Mouse (Mus musculus) cortical plate, adult 2 months (tissue): ENCODE data around the gene Fam217b. TPM values are rescaled to one million over a fixed set of nuclear protein-coding genes. Genes with fewer than 3 reads are reported as not detected.

Source experiments
- H3K27ac ChIP-seq: fragments of 200-500 bp; 2 replicates; pipeline ENCODE4 v1.5.1; 2012; ENCODE audit warnings: low read length, control low read depth, inconsistent platforms; ENCODE audit not compliant: insufficient read depth
- H3K4me1 ChIP-seq: fragments of 200-500 bp; 2 replicates; pipeline ENCODE4 v1.6.1; 2011; ENCODE audit warnings: low read length; ENCODE audit not compliant: control insufficient read depth, insufficient read depth
- H3K4me3 ChIP-seq: fragments of 200-500 bp; 2 replicates; pipeline ENCODE4 v1.5.1; 2011; ENCODE audit warnings: mild to moderate bottlenecking, low read length, control low read depth; ENCODE audit not compliant: insufficient read depth
- CTCF ChIP-seq: fragments of 200-500 bp; IDR thresholded peaks from 2 replicates; pipeline ENCODE4 v1.5.1; 2011; ENCODE audit warnings: mild to moderate bottlenecking, control low read depth, low read length; ENCODE audit not compliant: insufficient read depth; ENCODE audit errors: extremely low read depth
- POLR2A ChIP-seq: fragments of 200-500 bp; IDR thresholded peaks from 2 replicates; pipeline ENCODE4 v1.6.1; 2011; ENCODE audit warnings: mild to moderate bottlenecking, low read length, control low read depth; ENCODE audit not compliant: insufficient read depth; ENCODE audit errors: extremely low read depth
- polyA plus RNA-seq: library from polyadenylated mRNA; depleted of rRNA; stranded (reverse); fragments of >200 nt; gene quantifications from 2 replicates; pipeline ENCODE4 v1.2.3, GENCODE M21; 2012

The Fam217b gene
- polyA plus RNA-seq, 1 experiment: 37.7 TPM

DNA sequence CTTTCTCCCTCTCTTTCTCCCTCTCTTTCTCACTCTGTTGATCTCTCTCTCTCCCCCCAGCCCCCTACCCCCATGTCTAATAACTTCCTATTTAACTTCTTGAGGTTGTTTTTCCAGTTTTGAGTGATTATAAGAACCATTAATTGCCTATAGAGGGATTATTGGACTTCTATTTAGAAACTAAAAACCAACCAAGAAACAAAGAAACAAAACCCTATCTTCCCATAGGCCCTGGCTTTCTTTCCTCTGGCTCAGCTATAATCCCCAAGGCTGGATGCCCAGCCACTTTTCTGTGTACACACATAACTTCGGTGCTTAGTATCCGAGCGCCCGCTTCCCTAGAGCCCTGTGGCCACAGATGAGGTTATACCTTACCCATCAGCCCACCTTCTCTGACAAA lies 15.9 kb downstream of the Fam217b start, which contains the start of gene Cdh26:
Gene Cdh26 (plus strand): TSS at position 301 of the 400 bp plus-strand sequence.
- Histone ChIP-seq H3K4me1 (no peaks in the 10 kb centered on the region), H3K4me3 (no peak within 1 kb of the TSS), H3K27ac (no peak within 1 kb of the TSS)
- TF ChIP-seq POLR2A: no peak
- TF ChIP-seq CTCF: no peak

DNA sequence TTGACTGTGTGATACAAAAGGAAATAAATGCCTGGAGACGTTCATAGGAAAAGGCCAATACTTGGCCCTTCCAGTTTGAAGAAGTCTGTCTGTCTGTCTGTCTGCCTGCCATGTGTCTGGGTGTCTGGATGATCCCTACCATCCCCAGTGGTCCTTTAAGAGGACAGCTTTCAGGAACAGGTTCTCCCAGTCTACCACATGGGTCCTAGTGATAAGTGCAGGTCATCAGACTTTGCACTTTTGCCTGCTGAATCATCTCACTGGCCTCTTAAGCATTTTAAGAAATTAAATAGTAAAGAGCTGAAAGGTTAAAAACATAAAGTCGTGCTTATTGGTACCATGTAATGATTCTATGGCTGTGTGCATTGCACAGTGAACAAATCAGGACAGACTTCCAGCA lies 19.2 kb downstream of the Fam217b start:
- Histone ChIP-seq H3K4me3 (no peak overlapping the region), H3K4me1 (no peaks in the 10 kb centered on the region), H3K27ac (no peak overlapping the region)
- no peak for TF ChIP-seq POLR2A
- TF ChIP-seq CTCF: no peak

DNA sequence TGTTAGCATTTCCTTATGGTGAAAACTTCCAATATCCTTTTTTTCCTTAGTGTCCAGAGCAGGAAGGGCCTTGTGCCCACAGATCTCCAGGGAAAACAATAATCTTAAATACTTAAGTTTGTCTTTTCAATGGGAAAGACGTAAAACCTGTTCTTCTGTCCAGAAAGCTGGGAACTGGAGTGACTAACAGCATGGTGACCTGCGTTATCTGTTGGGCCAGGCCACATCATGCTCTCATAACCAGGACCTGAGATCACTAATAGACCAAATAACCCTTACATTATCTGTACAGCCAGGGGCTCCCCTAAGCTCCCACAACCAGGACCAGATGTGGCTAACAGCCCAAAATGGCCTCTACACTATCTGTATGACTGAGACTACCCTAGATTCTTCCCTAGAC lies 19.6 kb downstream of the Fam217b start:
- no peak overlapping the region for H3K4me3 ChIP-seq
- no peak overlapping the region for H3K27ac ChIP-seq
- no peak for TF ChIP-seq CTCF
- TF ChIP-seq POLR2A: no peak
- H3K4me1 ChIP-seq: no peaks in the 10 kb centered on the region

- TF ChIP-seq POLR2A: no peak
- TF ChIP-seq CTCF: no peak
- no peak overlapping the region for H3K27ac ChIP-seq
- no peaks in the 10 kb centered on the region for H3K4me1 ChIP-seq
- no peak overlapping the region for H3K4me3 ChIP-seq
Measured at GRCm38 (mm10) chr2:178437311-178437710, 23.0 kb downstream of the Fam217b start.

- no peak for TF ChIP-seq CTCF
- TF ChIP-seq POLR2A: no peak
- Histone ChIP-seq H3K4me3 (no peak overlapping the region), H3K27ac (no peak overlapping the region), H3K4me1 (no peaks in the 10 kb centered on the region)
Measured at GRCm38 (mm10) chr2:178449386-178449785, 35.1 kb downstream of the Fam217b start.

DNA sequence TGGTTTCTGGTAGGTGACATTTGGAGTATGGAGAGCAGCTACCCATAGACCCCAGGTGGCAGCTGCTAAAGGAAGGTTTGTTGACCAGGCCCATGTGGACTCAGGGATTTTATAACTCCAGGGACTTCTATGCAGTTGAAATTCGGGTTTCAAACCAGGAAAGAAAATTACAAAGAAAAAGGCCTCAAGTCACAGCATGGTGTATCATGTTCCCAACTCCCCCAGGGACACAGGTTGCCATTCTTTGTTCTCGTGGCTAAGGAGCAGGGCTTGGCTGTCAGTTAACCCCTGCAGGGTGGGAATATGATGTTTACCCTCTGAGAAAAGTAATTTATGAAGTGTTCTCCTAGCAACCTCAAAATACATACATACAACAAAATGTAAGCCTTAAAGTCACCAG lies 35.9 kb downstream of the Fam217b start:
- H3K4me3 ChIP-seq: no peak overlapping the region
- TF ChIP-seq POLR2A: no peak
- TF ChIP-seq CTCF: no peak

DNA sequence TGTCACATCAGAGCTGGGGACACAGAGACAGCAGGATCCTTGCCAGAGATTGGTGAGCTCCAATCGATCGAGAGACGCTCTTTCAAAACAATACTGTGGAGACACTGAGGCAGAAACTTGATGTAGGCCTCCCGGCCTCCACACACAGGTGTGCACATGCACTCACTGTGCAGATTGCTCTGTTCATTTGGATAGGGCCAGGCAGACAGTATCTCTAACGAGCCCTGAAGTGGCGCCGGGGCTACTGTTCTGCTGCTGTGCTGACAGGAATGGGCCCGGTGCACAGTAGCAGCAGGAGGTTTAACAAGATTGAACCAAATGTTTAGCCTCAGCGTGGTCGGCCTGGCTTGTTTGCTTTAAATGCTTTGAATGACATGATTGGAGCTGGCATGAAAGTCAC lies 36.6 kb downstream of the Fam217b start:
- H3K27ac ChIP-seq: no peak overlapping the region
- H3K4me1 ChIP-seq: 0 out of 2 replicates have a peak, but pooled peaks cover 2% of the 10 kb centered on the region
- no peak overlapping the region for H3K4me3 ChIP-seq
- TF ChIP-seq POLR2A: no peak
- TF ChIP-seq CTCF: no peak

More for the DNA sequence above, 35.9 kb downstream of the Fam217b start:
- H3K4me1 ChIP-seq: no peaks in the 10 kb centered on the region
- H3K27ac ChIP-seq: no peak overlapping the region

- Histone ChIP-seq H3K4me1 (0 out of 2 replicates have a peak, but pooled peaks cover 2% of the 10 kb centered on the region), H3K27ac (no peak overlapping the region), H3K4me3 (no peak overlapping the region)
- TF ChIP-seq POLR2A (no peak), CTCF (no peak)
Measured at GRCm38 (mm10) chr2:178454664-178455516, 40.6 kb downstream of the Fam217b start.

DNA sequence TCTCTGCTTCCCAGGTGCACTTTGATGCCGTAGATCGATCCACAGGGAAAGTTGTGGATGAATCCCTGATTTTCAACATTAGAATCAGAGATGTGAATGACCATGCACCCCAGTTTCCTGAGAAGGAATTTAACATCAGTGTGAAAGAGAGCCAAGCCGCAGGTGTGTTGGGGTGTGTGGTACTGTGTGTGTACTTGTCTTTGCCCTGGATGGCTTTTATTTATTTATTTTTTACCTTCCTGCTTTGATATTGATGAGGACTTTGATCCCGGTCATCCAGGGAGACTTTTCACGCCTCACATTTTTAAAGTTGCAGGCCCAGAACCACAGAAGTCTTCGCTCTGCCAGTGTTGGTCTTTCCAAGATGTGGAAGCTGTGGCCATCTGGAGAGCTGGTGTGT lies 43.1 kb downstream of the Fam217b start:
- no peak overlapping the region for H3K27ac ChIP-seq
- no peak overlapping the region for H3K4me3 ChIP-seq
- 0 out of 2 replicates have a peak, but pooled peaks cover 2% of the 10 kb centered on the region for H3K4me1 ChIP-seq
- TF ChIP-seq CTCF (no peak), POLR2A (no peak)

DNA sequence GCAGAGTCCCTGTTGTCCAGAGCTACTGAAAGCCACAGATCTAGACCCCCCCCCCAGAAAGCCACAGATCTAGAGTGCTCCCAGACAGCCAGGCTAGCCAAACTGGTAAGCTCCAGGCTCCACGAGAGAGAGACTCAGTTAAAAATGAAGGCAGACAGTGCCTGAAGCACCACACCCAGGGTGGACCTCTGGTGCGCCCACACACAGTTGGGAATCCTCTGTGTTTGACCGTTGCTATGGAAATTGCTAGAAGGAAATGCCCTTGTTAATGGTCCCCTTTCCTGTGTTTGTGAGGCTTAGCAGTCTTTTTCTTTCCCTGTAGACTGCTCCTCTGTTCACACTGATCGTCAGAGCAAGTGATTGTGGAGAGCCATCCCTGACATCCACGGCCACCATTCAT lies 46.0 kb downstream of the Fam217b start:
- H3K4me3 ChIP-seq: no peak overlapping the region
- H3K27ac ChIP-seq: no peak overlapping the region
- TF ChIP-seq CTCF (no peak), POLR2A (no peak)
- 0 out of 2 replicates have a peak, but pooled peaks cover under 1% of the 10 kb centered on the region for H3K4me1 ChIP-seq
